Mouse (Mus musculus): ENCODE data around the gene Vipr1.
"Not testable (repeated sequence)": the region's sequence is repeated elsewhere in the genome, so short reads cannot be mapped to it uniquely, and the experiment has no call there.

Vipr1 gene

DNA sequence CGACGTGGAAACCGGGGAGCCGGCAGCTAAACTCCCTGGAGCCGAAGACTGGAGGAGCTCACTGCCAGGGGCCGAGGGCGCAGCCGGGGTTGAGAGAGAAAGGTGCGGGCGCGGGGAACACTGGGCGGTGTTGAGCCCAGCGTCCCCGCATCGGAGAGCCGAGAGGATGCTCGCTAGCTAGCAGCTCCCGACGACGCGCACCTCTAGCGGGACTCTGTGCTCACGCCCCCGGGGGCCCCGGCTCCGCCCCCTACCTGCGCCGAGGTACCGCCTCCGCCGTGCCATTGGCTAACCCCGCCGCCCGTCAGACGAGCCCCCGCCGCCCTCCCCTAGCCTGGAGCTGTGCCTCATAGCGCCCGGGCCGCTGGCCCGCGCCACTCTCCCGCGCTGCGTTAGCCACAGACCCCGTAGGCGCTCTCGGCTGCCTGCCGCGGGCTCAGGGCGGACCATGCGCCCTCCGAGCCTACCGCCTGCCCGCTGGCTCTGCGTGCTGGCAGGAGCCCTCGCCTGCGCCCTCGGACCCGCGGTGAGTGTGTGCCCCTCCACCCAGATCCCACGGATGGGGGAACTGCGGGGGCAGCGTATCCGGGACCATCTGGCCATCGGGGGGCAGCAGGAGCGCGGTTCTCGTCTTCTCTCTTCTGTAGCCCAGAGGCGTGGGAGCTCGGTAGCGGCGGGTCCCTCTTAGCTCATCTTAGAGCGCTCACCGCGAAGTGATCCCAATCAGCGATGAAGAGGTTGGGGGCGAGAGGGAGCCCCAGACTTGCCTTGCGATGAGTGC, at the start of gene Vipr1:
TSS of gene Vipr1 (plus strand) at position 316 of the 781 bp plus-strand sequence.
- DNase-seq (ENCODE audit: low spot score), result peak; percentile 95

DNA sequence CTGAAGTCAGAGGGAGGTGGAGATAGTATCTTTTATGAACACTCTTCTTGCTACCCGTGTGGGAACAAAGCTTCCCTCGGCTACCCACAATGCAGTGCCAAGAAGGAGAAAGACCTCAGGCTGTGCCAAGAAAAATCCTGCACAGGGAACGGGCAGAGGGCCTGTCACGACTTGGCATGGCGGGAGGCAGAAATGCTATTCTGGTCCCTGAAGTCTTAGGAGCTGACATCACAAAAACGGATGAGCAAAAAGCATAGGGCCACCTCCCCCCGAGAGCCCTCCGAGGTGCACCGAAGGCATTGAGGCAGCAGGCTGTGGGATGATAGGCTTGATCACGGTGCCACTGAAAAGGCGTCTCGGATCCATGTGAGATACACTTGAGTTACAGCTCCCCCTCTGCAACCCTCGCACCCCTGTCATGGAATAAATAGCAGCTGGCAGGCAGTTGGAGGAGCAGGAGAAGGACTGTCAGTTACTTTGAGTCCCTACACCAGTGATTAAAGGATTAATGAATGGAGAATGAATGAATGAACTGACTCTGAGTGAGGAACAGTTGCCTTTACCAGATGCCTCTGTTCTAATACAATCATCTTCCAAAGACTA, 49.5 kb upstream of the Vipr1 start:
- DNase-seq (ENCODE audit: low spot score), result no peak

DNA sequence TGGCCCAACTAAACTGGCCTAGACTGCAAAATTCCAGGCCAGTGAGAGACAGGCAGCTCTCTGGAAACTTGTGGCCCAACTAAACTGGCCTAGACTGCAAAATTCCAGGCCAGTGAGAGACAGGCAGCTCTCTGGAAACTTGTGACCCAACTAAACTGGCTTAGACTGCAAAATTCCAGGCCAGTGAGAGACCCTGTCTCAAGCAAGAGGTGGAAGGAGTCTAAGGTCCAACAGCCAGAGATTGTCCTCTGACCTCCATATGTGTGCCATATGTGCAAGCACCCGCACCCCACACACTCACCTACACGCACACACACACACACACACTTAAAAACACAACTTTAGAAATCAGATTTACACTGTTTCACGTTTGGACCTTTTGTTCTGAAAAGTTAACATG, 48.7 kb upstream of the Vipr1 start:
- DNase-seq (ENCODE audit: low spot score), result not testable (repeated sequence)

DNA sequence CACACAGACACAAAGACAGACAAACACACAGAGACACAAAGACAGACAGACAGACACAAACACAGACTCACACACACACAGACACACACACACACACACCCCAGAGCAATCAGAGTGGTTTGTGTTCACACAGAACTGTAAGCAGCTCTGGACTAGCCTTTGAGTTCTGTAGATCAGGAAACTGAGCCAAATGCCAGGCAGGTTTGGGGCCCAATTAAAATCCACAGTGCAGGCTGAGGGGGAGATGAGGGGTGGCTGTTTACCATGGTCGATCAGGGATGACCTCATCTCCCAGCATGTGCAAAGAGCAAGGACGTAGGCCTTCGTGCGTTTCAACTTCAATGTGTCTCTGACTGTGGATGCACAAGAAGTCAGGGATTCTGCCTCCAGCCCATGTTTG, 47.7 kb upstream of the Vipr1 start:
- DNase-seq (ENCODE audit: low spot score), result no peak

DNA sequence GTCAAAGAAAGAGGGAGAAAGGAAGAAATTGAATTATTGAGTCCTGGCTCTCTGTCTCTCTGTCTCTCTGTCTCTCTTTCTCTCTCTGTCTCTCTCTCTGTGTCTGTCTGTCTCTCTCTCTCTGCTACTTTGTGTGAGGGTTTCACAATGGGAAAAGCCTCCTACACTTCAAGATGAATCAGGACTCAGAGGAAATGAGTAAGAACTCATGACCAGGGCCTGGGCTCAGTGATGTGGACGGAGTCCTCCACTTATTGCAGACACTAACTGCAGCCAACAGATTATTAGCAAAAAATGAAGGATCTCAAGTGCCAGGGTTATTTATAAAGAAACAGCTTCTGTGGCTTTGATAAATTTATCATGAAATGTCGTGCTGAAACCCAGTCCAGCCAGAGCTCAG, 44.4 kb upstream of the Vipr1 start:
- DNase-seq (ENCODE audit: low spot score), result no peak

DNA sequence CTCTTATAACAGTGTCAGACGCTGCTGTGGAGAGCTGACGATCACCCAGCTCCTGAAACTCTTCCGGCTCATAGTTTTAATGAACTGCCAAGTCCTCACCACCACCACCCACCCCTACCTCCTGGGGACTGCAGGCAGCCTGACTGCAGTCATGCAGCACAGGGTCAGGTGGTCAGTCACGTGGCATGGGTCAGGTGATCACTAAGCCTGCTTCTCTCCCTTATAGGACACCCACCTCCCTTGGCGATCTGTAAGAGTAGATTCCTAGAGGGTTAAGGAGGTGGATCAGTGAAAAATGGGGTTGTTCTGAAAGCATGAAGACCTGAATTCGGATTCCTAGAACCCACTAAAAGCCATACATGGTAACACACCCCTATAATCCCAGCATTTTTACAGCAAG, 43.0 kb upstream of the Vipr1 start:
- no peak for DNase-seq (ENCODE audit: low spot score)

DNA sequence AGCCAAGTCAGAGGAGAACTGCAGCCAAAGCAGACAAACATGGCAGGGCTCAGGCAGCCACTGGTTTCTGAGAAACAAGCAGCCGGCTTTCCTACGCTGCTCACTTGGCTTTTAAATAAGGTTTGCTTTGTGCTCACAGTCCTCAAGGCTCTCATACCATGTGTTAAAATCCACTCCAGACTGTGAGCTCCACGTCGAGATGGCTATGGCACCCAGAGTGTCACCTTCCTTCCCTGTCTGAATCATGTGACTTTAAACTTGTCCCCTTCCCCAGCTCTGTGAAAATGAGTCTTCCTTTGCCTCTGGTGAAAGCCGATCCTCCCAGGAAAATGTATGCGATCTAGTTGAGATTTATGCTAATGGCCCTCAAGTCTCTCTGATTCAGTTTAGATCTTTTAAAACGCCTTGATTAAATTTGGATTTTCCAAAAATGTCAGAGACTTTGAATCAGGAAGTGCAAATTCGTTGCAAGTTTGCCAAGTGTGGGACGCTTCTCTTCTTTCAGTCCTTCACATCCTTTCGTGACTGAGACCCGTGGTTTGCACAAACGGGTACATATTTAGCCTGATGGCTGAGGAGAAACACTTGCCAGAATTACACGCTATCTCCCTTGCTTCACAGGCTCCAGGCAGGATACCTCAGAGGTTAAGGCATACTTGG, 42.2 kb upstream of the Vipr1 start:
- no peak for DNase-seq (ENCODE audit: low spot score)

DNA sequence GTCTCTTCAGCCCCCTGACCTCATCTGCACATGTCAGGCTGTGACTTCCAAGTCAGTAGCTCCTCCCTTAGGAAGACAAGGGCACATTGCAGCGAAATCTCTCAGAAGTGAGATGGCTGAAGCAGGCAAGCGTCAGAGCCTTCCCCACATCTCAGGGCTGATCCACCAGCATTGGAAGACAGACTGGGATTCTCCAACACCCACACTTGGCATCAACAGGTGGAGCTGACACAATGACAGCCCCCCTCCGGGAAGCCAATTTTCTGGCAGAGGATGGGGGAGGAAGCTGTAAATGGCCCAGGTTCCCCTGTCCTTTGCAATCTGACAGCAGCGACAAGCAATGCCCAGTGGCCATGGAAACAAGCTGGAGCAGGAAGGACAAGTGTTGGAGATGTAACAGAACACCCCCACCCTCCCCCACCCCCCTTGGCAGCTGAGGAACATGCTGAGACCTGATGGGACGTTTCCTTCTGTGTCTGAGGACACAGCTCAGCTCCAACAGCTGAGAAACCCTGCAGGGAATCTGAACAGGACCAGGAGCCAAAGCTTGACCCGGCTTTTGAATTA, 41.6 kb upstream of the Vipr1 start:
- no peak for DNase-seq (ENCODE audit: low spot score)

DNA sequence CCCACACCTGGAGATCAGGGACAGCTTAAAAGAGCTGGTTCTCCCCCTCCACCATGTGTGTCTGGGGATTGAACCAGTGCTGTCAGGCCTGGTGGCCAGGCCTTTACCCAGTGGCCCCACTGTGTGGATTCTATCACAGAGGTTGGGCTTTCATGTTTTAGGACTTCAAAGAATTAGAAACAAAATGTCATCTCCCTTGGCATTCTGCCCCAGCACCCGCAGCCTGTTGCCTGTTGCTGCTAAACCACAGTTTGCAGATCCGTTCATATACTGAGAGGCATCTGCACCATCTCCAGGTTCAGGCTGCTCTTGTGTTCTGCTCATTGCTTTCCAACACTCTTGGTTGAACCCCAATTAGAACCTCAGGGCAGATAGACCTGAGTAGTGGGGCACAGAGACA, 40.1 kb upstream of the Vipr1 start:
- peak; percentile 19 for DNase-seq (ENCODE audit: low spot score)

DNA sequence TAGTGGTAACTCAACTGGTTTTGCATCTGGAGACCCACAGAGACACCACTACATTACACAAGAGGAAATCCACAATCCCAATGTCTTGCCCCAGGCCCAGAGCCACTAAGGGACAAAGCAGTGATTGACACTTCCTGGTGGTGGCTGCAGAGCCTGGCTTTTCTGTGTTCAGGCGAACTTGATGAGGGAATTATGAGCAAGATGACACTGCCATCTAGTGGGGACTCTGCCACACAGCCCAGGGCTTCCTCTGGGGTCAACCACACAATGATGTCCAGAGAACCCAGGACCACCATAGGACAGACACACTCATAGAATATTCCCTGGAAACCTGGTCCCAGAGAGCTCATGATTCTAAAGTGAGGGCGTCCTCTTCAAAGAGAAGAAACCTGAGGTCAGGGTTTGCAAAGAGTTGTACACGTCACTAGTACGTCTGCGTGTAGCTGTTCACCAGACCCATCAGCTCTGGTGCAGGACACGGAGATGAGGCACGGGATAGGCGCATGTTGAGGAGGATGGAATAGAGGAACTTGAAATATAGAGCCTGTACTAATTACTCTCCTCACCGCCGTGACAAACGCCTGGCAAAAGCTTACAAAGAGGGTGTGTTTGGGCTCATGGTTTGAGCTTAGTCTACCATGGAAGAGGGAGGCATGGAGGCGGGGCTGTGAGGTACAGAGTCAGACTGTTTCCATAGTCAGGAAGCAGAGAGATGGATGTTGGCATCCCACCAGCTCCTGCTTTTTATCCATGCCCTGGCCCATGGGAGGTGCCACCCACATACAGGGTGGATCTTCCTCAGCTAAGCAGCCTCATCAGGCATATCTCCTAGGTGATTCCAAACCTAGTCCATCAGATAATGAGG, 36.9 kb upstream of the Vipr1 start:
- peak; percentile 35 for DNase-seq (ENCODE audit: low spot score)

DNA sequence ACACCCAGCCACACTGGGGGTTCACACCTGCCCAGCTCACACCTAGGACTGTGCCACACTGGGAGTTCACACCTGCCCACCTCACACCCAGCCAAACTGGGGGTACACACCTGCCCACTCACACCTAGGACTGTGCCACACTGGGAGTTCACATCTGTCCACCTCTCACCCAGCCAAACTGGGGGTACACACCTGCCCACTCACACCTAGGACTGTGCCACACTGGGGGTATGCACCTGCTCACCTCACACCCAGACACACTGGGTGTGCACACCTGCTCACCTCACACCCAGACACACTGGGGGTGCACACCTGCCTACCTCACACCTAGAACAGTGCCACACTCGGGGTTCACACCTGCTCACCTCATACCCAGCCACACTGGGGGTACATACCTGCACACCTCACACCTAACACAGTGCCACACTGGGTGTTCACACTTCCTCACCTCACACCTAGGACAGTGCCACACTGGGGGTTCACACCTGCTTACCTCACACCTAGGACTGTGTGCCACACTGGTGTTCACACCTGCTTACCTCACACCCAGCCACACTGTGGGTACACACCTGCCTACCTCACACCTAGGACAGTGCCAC, 35.9 kb upstream of the Vipr1 start:
- DNase-seq (ENCODE audit: low spot score), result no peak

DNA sequence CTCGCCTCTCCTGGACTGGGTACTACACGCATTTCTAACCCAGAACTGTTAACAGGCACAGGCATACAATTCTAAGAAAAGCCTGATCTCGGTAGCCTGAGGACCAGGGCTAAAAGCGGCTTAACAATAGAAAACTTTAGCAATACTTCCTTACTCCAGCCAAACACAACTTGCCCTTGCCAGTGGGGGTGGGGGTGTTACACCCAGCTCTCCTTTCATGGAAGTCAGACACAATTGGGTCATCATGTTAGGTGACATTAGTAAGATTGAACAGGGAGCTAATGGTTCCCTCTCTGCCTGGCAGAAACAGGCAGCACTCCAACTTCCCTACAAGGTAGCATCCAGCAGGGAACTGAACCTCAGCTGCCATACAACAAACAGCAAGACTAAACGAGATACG, 33.1 kb upstream of the Vipr1 start:
- no peak for DNase-seq (ENCODE audit: low spot score)

DNA sequence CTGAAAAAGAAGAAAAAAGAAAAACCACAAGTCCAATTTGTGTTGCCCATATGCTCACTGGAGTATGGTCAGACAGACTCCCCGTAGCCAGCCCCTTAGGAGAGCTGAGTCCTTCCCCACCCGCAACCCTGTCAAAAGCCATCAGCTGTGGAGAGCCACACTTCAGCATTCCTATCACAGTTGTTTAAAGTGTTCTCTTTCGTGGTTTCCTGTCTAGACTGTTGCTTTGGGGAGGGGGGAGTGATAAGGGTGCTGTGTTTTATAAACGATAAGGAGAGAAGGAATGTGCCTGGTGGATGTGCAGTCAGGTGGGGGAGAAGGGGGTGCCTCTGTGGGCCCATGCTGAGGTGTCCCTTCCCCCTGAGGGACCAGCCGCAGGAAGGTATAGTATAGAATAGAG, 29.3 kb upstream of the Vipr1 start:
- no peak for DNase-seq (ENCODE audit: low spot score)

DNA sequence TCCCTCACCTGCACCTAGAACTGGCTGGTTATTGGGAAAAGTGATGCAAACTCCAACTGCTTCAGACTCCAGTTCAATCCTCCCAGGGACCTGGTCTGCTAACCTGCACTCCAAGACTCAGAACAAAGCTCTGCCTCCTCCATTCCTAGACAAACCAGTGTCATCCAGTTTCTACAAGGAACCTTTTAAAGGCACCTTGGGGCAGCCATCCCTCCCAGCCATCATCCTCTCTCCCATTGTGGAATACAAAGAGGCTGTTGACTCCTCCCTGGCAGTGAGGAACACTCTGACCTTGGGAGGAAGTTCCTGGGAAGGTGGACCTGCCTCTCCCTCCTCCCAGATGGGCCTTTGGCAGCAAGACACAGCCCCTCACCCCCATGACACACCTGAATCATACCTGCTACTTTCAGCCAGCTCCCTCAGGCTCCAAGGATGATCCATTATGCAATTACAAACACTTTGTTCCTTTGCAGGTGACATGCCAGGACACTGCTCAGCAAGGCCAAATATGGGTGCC, 28.2 kb upstream of the Vipr1 start:
- DNase-seq (ENCODE audit: low spot score), result no peak

DNA sequence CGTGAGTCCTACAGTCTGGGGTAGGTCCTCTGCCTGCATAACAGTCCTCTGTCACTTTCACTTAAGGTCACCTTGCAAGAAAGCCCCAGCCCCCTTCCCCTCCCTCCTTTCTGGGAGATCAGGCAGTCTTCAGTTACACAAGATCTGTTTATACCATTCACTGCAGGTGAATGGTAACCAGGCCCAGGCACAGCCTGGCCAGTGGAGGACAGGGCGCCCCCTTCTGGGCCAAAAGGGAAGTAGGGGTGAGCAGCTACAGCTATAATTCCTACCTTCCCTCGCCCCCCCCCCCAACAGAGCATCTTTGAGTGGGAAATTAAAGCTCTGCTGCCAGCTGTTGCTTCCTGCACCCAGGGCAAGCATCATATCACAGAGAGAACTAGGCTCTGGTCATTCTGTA, 26.0 kb upstream of the Vipr1 start:
- peak; percentile 26 for DNase-seq (ENCODE audit: low spot score)

DNA sequence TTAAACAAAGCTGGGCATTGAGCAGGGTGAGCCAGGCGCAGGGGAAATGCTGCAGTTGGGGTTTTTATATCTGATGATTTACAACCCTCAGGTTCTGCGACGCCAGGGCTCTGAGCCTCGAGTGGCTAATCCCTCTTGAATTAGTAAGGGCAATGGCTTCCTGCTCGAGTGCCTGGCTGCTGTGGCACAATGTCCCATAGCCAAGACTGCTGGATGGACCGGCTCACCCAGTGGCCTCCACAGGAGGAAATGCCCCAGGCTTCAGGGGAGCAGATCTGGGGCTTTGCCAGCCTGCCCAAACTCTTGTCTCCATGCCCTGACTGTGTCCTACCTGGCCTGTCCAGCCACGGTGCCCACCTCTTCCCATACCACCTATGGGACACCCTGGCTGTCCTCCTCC, 23.1 kb upstream of the Vipr1 start:
- no peak for DNase-seq (ENCODE audit: low spot score)

DNA sequence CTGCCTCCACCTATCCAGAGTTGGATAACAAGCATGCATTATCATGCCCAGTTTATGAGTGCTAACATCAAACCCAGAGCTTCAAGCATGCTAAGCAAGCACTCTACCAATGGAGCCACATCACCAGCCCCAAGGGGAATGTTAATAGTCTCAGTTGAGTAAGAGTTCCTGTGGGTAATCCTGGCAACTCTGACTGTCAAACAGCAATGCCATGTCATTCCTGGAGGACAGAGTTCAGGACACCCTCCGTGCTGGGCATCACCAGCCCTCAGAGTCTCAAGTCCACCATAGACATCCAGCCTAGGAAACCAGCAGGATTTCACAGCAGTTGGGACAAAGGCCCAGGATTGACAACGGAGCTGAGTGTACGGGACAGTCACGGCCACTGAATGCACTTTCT, 19.3 kb upstream of the Vipr1 start:
- DNase-seq (ENCODE audit: low spot score), result no peak

DNA sequence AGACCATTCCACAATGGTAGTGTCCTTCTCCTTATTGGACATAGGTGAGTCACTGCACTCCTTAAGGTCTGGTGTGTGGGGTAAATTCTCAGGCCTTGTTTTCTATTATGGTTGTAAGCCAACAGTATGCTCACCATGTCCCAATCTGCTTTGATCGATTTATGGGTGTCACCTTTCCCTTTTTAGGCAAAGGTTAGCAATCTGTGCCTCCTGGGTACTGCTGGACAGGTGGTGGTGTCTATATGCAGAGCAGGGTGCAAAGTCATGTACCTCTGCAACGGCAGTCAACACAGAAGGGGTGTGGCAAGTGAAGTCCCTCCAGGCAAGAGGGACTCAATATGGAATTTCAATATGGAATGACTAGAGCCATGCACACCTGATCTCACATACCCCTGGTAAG, 17.6 kb upstream of the Vipr1 start:
- no peak for DNase-seq (ENCODE audit: low spot score)

DNA sequence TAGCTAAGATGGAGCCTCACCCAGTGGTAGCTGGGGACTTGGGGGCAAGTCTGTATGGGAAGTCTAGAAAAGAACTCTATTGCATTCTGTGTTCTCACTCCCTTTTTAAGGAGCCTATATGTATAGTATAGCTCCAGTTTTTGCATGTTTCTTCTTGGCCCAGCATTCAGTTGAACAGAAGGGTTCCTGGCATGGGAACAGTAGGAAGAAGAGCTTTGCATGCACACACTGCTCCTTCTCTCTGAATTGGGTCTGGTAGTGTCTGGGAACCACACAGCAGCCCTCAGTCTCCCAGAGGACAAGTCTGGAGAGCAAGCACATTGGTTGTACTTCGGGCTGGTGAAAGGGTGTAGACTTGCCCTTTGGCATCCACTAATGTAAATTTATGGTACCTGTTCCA, 11.9 kb upstream of the Vipr1 start:
- DNase-seq (ENCODE audit: low spot score), result no peak

DNA sequence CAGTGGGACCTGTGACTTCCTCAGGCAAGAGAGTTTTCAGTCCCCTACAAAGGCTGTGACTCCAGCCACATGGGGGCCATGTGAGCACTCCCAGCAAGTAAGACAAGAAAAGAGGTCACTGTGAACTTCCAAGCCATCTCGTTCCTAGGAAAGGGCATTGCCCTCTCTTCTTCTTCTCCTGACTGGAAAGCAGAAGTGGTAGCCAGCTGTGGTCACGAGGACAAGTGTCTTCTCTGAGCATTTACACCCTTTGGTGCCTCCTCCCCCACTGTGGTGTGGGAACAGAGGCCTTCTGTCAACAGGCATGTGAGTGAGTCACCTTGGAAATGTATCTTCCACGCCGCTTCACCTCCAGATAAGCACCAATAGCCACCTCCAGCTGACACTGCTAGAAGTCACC, 10.6 kb upstream of the Vipr1 start:
- DNase-seq (ENCODE audit: low spot score), result no peak

DNA sequence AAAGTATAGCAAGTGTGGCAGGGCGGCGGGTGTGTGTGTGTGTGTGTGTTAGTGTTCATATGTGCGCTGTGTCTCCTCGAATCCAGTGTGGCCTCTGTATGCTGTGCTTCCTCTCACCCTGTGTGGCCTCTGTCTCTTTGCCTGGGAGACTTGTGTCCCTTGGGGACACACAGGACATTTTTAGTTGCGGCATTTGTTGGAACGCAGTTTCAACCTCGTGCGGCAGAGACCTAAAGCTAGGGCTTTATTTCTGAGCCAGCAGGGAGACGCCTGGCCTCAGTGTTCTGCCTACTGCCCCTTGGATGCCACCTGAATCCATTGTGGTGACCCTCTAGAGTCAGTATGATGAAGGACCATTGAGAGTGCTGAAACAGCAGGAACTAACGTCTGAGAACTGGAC, 9.6 kb upstream of the Vipr1 start:
- no peak for DNase-seq (ENCODE audit: low spot score)

DNA sequence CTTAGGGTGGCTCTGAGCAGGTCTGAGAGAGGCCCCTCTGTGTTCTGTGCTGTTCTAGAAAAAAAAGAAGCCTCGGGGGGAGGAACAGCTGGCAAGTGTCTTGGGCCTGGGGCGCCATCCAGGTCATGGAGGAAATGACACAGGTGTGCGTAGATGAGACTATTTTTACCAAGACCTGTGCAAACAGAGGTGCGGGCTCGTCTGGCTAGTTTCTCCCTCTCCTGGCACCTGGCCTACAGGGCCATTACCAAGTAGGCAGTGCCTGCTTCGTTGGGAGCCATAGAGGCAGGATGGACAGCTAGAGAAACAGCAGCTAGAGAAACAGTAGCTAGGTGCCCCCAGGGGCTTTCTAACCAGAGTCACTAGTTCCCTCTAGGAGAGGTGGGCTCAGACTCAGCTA, 9.2 kb upstream of the Vipr1 start:
- DNase-seq (ENCODE audit: low spot score), result no peak
